Mouse (Mus musculus) ES-CJ7 (cell line): ENCODE measurements around the gene Kcnj3.

Source experiments
- DNase-seq: peaks from one replicate; pipeline ENCODE4 v3.0.0; 2011; ENCODE audit warnings: low read depth, low spot score

The Kcnj3 gene

GRCm38 (mm10) chr2:55505712-55506111, 69.9 kb downstream of the Kcnj3 start:
- no peak for DNase-seq

- no peak for DNase-seq
Measured at GRCm38 (mm10) chr2:55517297-55517696, 81.5 kb downstream of the Kcnj3 start.

- no peak for DNase-seq
Measured at GRCm38 (mm10) chr2:55532738-55533491, 97.1 kb downstream of the Kcnj3 start.

GRCm38 (mm10) chr2:55534946-55535345, 99.2 kb downstream of the Kcnj3 start:
- DNase-seq = no peak

GRCm38 (mm10) chr2:55535482-55535881, 99.7 kb downstream of the Kcnj3 start:
- no peak for DNase-seq

- DNase-seq = no peak
Measured at GRCm38 (mm10) chr2:55547612-55548011, 111.8 kb downstream of the Kcnj3 start.

GRCm38 (mm10) chr2:55558368-55558985, 122.7 kb downstream of the Kcnj3 start:
- no peak for DNase-seq

GRCm38 (mm10) chr2:55569291-55569690, 133.5 kb downstream of the Kcnj3 start:
- no peak for DNase-seq

- no peak for DNase-seq
Measured at GRCm38 (mm10) chr2:55571425-55571824, 135.7 kb downstream of the Kcnj3 start.

GRCm38 (mm10) chr2:55580286-55580685, 144.5 kb downstream of the Kcnj3 start:
- DNase-seq = no peak

- DNase-seq = no peak
Measured at GRCm38 (mm10) chr2:55591226-55591988, 155.6 kb downstream of the Kcnj3 start.
